Mouse (Mus musculus) inflammation-experienced regulatory T-cells, adult 6 months (primary cell): ENCODE data around the gene Etnk1. TPM values are rescaled to one million over a fixed set of nuclear protein-coding genes. Genes with fewer than 3 reads are reported as not detected.
A peak's percentile ranks its signal among the peaks of the same experiment; 100 is the strongest.
"Not testable (repeated sequence)": the region's sequence is repeated elsewhere in the genome, so short reads cannot be mapped to it uniquely, and the experiment has no call there.

ENCODE experiments used
- ATAC-seq: one replicate; pipeline ENCODE4 v1.8.0; 2017
- polyA plus RNA-seq, 3 experiments: library from polyadenylated mRNA; unstranded; fragments of 100-300 nt; shearing (Covaris generic); gene quantifications; one replicate each; pipeline ENCODE4 v1.2.1; 2017

Gene Etnk1
- 10 to 100 TPM; 15.2 to 39.5 (median 37.0) TPM for polyA plus RNA-seq

DNA sequence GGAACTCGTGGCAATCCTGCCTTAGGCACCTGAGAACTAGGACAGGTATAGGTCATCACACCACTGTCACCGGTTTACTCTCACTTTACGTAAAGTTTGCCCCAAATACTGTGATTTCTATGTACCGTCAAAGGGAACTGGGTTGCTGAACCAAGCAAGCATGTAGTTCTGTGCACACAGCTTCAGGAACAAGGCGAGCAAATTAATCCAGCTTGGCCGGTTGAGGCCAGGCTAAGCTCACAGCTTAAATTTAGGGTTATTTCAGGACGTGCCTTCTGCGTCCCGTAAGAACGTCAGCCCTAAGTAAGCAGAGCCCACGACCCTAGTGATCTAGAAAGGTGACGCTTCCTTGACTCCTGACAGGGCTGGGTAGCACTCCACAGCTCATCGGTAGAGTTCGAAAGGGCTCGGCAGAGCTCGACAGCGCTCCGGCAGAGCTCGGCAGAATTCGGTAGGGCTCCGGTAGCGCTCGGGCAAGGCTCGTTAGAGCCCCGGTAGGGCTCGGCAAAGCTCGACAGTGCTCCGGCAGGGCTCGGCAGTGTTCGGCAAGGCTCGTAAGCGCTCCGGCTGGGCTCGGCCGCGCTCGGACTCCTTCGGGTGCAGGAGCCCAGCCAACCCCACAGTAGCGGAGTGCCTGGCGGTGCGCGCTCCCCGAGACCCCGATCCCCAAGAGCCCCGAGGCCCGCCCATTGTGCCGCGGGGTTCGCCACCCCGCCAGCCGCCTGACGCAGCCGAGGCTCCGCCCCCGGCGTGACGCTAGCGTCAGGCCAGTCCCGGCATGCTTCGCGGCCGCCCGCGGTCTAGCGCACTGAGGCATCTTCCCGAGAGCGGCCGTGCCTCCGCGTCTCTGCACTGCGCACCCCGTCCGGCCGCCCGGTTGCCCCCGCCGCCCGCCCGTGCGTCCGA, at the start of gene Etnk1:
Gene Etnk1, plus strand, starts transcription at position 770 of the 906 bp plus-strand sequence.
- ATAC-seq = peak; percentile 81

- no peak for ATAC-seq
These were observed 47.7 kb upstream of the Etnk1 start for GRCm38 (mm10) chr6:143119325-143119724.

GRCm38 (mm10) chr6:143125721-143126120, 41.3 kb upstream of the Etnk1 start:
- no peak for ATAC-seq

DNA sequence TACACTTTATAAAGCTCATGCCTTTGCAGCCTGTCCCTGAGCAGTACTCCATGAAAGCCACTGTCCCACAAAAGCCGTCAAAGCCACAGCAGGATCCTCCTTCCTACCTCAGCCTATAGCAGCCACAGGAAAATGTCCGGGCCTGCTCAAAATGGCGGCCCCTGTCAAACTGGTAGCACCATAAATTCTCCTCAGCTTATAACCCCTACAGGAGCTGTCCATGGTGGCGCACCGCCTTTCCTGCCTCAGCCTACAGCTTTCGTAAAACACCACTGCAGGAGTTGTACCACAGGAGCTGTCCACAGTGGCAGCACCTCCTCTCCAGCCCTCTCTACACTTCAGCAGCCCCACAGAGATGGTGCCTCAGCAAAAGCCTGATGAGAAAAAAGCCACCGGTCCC, 37.6 kb upstream of the Etnk1 start:
- no peak for ATAC-seq

GRCm38 (mm10) chr6:143129952-143130351, 37.1 kb upstream of the Etnk1 start:
- no peak for ATAC-seq

- ATAC-seq = no peak
These were observed 36.6 kb upstream of the Etnk1 start for GRCm38 (mm10) chr6:143130411-143130810.

GRCm38 (mm10) chr6:143131895-143132652, 34.9 kb upstream of the Etnk1 start:
- no peak for ATAC-seq

DNA sequence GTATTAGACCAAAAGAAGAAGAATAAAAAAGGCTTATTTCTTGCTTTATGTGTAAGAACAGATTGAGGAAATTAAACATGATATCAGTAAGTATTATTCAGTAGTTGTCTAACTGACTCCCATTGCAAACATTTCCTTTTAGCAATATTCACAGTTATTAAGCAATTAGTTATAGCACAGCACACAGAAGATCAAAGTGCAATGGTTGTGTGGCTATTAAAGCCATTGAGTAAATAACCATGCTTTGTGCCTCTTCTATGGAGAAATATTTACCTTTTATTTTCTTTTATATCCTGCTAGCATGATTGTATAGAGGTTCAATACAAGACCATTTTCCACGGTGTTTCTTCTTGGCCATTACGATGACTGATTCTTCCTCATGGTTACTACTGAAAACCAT, 33.9 kb upstream of the Etnk1 start:
- ATAC-seq = no peak

GRCm38 (mm10) chr6:143135097-143135496, 31.9 kb upstream of the Etnk1 start:
- ATAC-seq = no peak

DNA sequence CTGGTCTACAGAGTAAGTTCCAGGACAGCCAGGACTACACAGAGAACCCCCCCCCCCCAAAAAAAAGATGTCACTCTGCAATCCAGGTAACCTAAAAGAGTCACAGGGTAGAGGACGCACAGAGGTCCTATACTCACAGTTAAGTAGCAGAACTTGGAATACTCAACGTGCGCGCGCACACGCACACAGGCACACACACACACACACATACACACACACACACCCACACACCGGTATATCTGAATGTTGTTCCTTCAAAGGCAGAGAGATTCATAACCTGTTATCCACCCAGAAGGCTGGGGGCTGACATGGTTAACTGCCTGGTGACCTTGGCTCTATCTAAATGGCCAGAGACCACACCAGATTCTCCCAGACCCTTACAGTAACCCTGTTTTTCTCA, 30.3 kb upstream of the Etnk1 start:
- no peak for ATAC-seq

GRCm38 (mm10) chr6:143137341-143137740, 29.7 kb upstream of the Etnk1 start:
- no peak for ATAC-seq

- ATAC-seq = no peak
These were observed 27.6 kb upstream of the Etnk1 start for GRCm38 (mm10) chr6:143139417-143139816.

GRCm38 (mm10) chr6:143140884-143141283, 26.1 kb upstream of the Etnk1 start:
- no peak for ATAC-seq

GRCm38 (mm10) chr6:143141624-143142592, 25.1 kb upstream of the Etnk1 start:
- not testable (repeated sequence) for ATAC-seq

DNA sequence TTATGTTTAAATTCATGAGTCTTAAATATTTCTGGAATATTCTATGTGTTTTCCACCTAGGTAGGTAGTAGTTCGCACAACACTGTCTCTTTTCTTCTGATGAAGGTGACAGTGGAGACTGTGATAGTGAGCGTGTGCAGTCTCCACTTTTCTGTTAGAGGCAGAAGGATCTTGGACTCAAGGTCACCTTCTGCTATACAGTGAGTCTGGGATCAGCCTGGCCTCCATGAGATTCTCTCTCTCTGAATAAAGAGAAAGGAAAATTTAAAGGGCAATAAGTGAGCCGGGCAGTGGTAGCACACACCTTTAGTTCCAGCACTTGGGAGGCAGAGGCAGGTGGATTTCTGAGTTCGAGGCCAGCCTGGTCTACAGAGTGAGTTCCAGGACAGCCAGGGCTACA, 24.2 kb upstream of the Etnk1 start:
- ATAC-seq = no peak

GRCm38 (mm10) chr6:143143321-143143720, 23.7 kb upstream of the Etnk1 start:
- ATAC-seq = no peak

GRCm38 (mm10) chr6:143143775-143144273, 23.2 kb upstream of the Etnk1 start:
- no peak for ATAC-seq

- ATAC-seq = no peak
These were observed 22.5 kb upstream of the Etnk1 start for GRCm38 (mm10) chr6:143144556-143144955.

- no peak for ATAC-seq
These were observed 22.0 kb upstream of the Etnk1 start for GRCm38 (mm10) chr6:143145051-143145450.

GRCm38 (mm10) chr6:143146756-143147155, 20.3 kb upstream of the Etnk1 start:
- peak; percentile 77 for ATAC-seq

DNA sequence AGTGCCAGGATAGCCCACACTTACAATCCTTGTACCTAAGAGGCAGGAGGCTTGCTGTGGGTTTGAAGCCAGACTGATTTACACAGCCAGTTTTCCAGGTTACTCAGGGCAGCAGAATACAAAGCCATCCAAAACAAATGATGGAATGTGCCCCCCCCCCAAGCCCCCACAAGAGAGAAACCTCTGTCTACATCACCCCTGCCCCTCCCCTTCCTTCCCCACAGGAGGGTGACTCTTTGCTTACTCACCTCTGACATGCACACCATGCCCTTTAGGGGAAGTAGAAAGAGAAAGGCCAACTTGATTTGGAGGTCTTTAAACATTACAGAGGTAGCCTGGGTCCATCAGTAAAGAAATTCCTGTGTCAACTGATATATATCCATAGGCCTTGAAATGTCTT, 18.2 kb upstream of the Etnk1 start:
- no peak for ATAC-seq

GRCm38 (mm10) chr6:143149766-143150291, 17.2 kb upstream of the Etnk1 start:
- no peak for ATAC-seq
